Mouse (Mus musculus) yolk sac, embryonic 10.5 days (tissue): ENCODE results near the gene Mybphl.

ENCODE experiments used
- DNase-seq: peaks from one replicate; pipeline ENCODE4 v3.0.0-alpha.2; 2017; ENCODE audit warnings: low spot score

The Mybphl gene

GRCm38 (mm10) chr3:108410359-108410714, 45.6 kb downstream of the Mybphl start:
- no peak for DNase-seq

GRCm38 (mm10) chr3:108411026-108411753, 46.5 kb downstream of the Mybphl start:
- no peak for DNase-seq

- no peak for DNase-seq
Observed at GRCm38 (mm10) chr3:108411754-108412121, 47.0 kb downstream of the Mybphl start.

GRCm38 (mm10) chr3:108413634-108414360, 49.1 kb downstream of the Mybphl start:
- no peak for DNase-seq

- peak; percentile 36 for DNase-seq
Observed at GRCm38 (mm10) chr3:108414857-108415830, 50.4 kb downstream of the Mybphl start, which contains the start of gene Celsr2. Celsr2 (minus strand) TSS chr3:108415552.

GRCm38 (mm10) chr3:108415831-108416223, 51.1 kb downstream of the Mybphl start:
- DNase-seq: peak; percentile 77

- DNase-seq: no peak
Observed at GRCm38 (mm10) chr3:108423006-108423405, 58.3 kb downstream of the Mybphl start.

- peak; percentile 48 for DNase-seq
Observed at GRCm38 (mm10) chr3:108423844-108424801, 59.4 kb downstream of the Mybphl start.

- no peak for DNase-seq
Observed at GRCm38 (mm10) chr3:108424944-108425623, 60.4 kb downstream of the Mybphl start.

- DNase-seq: no peak
Observed at GRCm38 (mm10) chr3:108425624-108426018, 60.9 kb downstream of the Mybphl start.
